Mouse (Mus musculus): ENCODE data around the gene Slit3.

DNA sequence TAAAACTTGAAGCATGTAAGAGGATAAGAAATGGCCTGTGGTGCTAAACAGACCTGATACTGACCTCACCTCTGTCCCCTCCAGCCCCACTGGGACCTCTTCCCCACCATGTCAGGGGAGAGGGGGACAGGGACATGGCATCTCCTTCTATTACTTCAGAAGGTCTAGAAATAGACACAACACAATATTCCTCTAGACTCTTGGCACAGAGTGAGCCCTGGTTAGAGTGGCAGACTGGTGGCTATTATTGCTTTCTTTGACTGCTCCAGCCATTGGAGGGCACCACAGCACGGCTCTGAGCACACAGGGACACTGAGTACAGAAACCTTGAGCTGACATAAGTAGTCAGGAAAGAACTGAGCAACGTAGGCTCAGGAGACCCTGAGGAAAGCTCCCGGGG, 501.7 kb downstream of the Slit3 start:
- TF ChIP-seq CTCF (IDR thresholded peaks at IDR 0.05; ENCODE audit: low read depth) (no peak), EP300 (IDR thresholded peaks at IDR 0.05; ENCODE audit: low read depth) (no peak)

All from liver, embryonic 14.5 days (tissue).